Mouse (Mus musculus) ovary, postnatal 14 days (tissue): ENCODE results near the gene Hlx.

Experiments used
- DNase-seq: peaks from one replicate; pipeline ENCODE4 v3.0.0; 2022; ENCODE audit warnings: low spot score

Gene Hlx

GRCm38 (mm10) chr1:184733300-184734066, 1.1 kb upstream of the Hlx start:
- DNase-seq: no peak

GRCm38 (mm10) chr1:184731644-184732545, 524 bp downstream of the Hlx start:
- no peak for DNase-seq

GRCm38 (mm10) chr1:184731091-184731640, 1.3 kb downstream of the Hlx start:
- DNase-seq: no peak

- DNase-seq: no peak
Measured at GRCm38 (mm10) chr1:184730453-184731013, 1.9 kb downstream of the Hlx start.

GRCm38 (mm10) chr1:184729357-184730140, 2.9 kb downstream of the Hlx start:
- no peak for DNase-seq

GRCm38 (mm10) chr1:184728561-184729115, 3.8 kb downstream of the Hlx start:
- no peak for DNase-seq

- no peak for DNase-seq
Measured at GRCm38 (mm10) chr1:184727401-184728265, 4.8 kb downstream of the Hlx start.

GRCm38 (mm10) chr1:184726576-184727300, 5.7 kb downstream of the Hlx start:
- no peak for DNase-seq

- no peak for DNase-seq
Measured at GRCm38 (mm10) chr1:184725318-184725790, 7.1 kb downstream of the Hlx start.

- DNase-seq: no peak
Measured at GRCm38 (mm10) chr1:184724551-184725317, 7.7 kb downstream of the Hlx start.

GRCm38 (mm10) chr1:184723899-184724298, 8.5 kb downstream of the Hlx start:
- no peak for DNase-seq

- DNase-seq: no peak
Measured at GRCm38 (mm10) chr1:184721121-184721520, 11.3 kb downstream of the Hlx start.

- DNase-seq: no peak
Measured at GRCm38 (mm10) chr1:184720162-184721025, 12.0 kb downstream of the Hlx start.

- DNase-seq: no peak
Measured at GRCm38 (mm10) chr1:184718261-184719120, 13.9 kb downstream of the Hlx start.

- DNase-seq: no peak
Measured at GRCm38 (mm10) chr1:184717691-184718200, 14.7 kb downstream of the Hlx start.

GRCm38 (mm10) chr1:184717016-184717568, 15.3 kb downstream of the Hlx start:
- DNase-seq: no peak
